Mouse (Mus musculus) C2C12 (cell line): ENCODE results near the gene Foxp1.

Experiments
- CEBPB ChIP-seq: IDR thresholded peaks from one replicate; pipeline ENCODE4 v1.6.1; 2011; ENCODE audit warnings: low read depth, mild to moderate bottlenecking, control low read depth, moderate library complexity
- CTCF ChIP-seq: IDR thresholded peaks from one replicate; pipeline ENCODE4 v1.5.1; 2011; ENCODE audit not compliant: control insufficient read depth, insufficient read depth, insufficient read length
- MAX ChIP-seq: IDR thresholded peaks from one replicate; pipeline ENCODE4 v1.6.1; 2011; ENCODE audit warnings: mild to moderate bottlenecking, control low read depth
- MYOD1 ChIP-seq: IDR thresholded peaks from one replicate; pipeline ENCODE4 v1.6.1; 2011; ENCODE audit warnings: low read depth; ENCODE audit not compliant: control insufficient read depth, insufficient read length
- USF1 ChIP-seq: IDR thresholded peaks from one replicate; pipeline ENCODE4 v1.6.1; 2011; ENCODE audit warnings: low read depth, mild to moderate bottlenecking, control low read depth, moderate library complexity

DNA sequence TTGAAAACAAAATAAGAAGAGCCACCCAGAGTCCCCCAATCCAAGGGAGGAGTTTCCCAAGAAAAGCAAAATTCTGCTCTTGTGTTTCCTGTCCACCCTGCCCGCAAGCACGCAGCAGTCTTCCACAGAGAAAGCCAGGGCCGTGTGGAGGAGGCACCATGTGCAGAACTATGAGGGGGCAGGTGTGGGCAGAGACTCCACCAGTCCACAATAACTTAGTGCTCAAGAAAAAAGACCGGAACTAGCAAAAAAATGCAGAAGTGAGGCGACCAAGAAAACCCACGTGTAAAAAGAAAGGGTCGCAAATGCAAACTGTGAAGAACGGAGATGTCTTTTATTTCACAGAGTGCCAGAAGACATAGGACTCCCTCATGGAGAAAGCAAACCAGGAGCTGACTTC lies 227.0 kb downstream of the Foxp1 start:
- TF ChIP-seq USF1 (no peak), CTCF (no peak), CEBPB (no peak), MAX (no peak), MYOD1 (no peak)
